Mouse (Mus musculus) retina, adult 2 months (tissue): Measurements from ENCODE around the gene Vmn1r93.
"Not testable (repeated sequence)": the region's sequence is repeated elsewhere in the genome, so short reads cannot be mapped to it uniquely, and the experiment has no call there.

Experiments used
- DNase-seq: peaks from one replicate; pipeline ENCODE4 v3.0.0-alpha.2; 2012; ENCODE audit warnings: low read depth, low spot score

Vmn1r93 gene

DNA sequence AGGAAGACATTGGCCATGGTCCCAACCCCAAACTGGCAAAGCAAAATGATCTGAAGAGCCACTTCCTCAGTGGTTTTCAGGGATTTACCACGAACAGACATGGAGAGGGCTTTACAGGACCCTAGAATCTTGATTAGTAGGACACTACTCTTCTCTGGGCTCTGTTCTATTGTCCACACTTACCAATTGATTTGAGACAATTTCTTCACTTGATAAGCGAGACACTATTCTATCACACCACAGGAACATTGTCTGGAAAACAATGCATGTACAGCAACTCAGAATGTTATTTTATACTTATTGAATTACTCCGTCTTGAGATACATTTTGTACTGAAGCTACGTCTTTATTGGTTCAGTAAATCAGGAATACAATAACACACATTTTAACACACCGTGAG, at the start of gene Vmn1r93:
Vmn1r93 (minus strand) TSS at position 101 of the 400 bp plus-strand sequence.
- not testable (repeated sequence) for DNase-seq

DNA sequence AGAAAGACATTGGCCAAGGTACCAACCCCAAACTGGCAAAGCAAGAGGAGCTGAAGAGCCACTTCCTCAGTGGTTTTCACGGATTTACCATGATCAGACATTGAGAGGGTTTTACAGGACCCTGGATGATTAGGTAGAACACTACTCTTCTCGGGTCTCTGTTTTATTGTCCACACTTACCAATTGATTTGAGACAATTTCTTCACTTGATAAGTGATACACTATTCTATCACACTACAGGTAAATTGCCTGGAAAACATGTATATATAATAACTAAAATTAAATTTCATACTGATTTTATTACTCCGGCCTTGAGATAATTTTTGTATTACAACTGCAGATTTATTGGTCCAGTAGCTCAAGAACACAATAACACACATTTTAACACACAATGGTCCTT, 29.4 kb upstream of the Vmn1r93 start, which contains the start of gene Vmn1r94:
Vmn1r94 (minus strand) TSS at position 101 of the 400 bp plus-strand sequence.
- DNase-seq: not testable (repeated sequence)

DNA sequence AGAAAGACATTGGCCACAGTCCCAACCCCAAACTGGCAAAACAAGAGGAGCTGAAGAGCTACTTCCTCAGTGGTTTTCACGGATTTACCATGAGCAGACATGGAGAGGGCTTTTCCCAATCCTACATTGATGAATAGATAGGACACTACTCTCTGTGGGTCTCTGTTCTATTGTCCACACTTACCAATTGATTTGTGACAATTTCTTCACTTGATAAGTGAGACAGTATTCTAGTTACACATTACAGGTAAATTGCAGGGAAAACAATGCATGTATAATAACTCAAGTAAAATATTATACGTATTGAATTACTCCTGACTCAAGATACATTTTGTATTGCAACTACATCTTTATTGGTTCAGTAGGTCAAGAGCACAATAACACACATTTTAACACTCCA, 16.4 kb downstream of the Vmn1r93 start, which contains the start of gene Gm16442:
Gm16442 (minus strand) TSS at position 101 of the 400 bp plus-strand sequence.
- not testable (repeated sequence) for DNase-seq

DNA sequence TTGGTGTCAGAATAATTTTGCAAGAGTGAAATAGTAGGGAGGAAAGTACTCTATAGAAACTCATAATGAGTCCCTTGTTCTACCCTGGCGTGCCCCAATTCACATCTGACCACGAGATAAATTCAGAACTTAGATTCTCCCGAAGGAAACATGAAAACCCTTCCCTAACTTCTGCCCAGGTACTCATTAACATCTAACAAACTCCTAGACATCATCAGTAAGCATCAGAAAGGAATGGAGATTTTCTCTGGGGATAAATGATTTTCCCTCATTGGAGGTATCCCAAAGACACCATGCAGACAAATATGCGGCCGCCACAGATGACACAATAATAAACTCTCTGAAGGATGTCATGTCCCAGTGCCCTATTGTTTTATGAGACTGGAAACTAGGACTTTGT, 39.5 kb downstream of the Vmn1r93 start, which contains the start of gene Vmn1r91:
Vmn1r91 (plus strand) TSS at position 301 of the 400 bp plus-strand sequence.
- not testable (repeated sequence) for DNase-seq
